Mouse (Mus musculus) T-helper 1 cell (primary cell): Measurements from ENCODE around the gene Cpt1c.

Experiments used
- in situ Hi-C: fragments of 300-600 bp; cut with MboI, MseI; formaldehyde crosslinking; loops from one replicate; pipeline ENCODE4 v1.15.1; 2025; ENCODE audit warnings: high pct_unique_total_duplicates

Cpt1c gene

GRCm38 (mm10) chr7:44922530-44922929 is 52.1 kb downstream of the Cpt1c start:
- in situ Hi-C loops: no loop called here

- in situ Hi-C loops: loop anchor here (5.0 kb wide), 1 partner anchor 43 kb away; no protein-coding TSS in a partner anchor
These were observed 55.5 kb downstream of the Cpt1c start for GRCm38 (mm10) chr7:44919127-44919526.

GRCm38 (mm10) chr7:44918219-44918618 is 56.4 kb downstream of the Cpt1c start:
- in situ Hi-C loops: loop anchor here (5.0 kb wide), 1 partner anchor 44 kb away; no protein-coding TSS in a partner anchor

GRCm38 (mm10) chr7:44916881-44917280 is 57.8 kb downstream of the Cpt1c start:
- in situ Hi-C loops: loop anchor here (5.0 kb wide), 1 partner anchor 45 kb away; no protein-coding TSS in a partner anchor

GRCm38 (mm10) chr7:44916191-44916590 is 58.5 kb downstream of the Cpt1c start:
- in situ Hi-C loops: loop anchor here (5.0 kb wide), 1 partner anchor 46 kb away; no protein-coding TSS in a partner anchor

- in situ Hi-C loops: loop anchor here (5.0 kb wide), 1 partner anchor 47 kb away; no protein-coding TSS in a partner anchor
These were observed 59.3 kb downstream of the Cpt1c start for GRCm38 (mm10) chr7:44915314-44915713.

GRCm38 (mm10) chr7:44914396-44914795 is 60.3 kb downstream of the Cpt1c start:
- in situ Hi-C loops: no loop called here
